Mouse (Mus musculus) kidney, adult 2 months (tissue): ENCODE data around the gene Relb.

ENCODE experiments used
- CTCF ChIP-seq: fragments of 200-500 bp; conservative IDR thresholded peaks from 2 replicates; pipeline ENCODE4 v1.5.1; 2011; ENCODE audit warnings: low read depth, mild to moderate bottlenecking, control low read depth, low read length, moderate library complexity, mixed read lengths; ENCODE audit not compliant: insufficient read depth, insufficient read length
- POLR2A ChIP-seq: fragments of 200-500 bp; IDR thresholded peaks from one replicate; pipeline ENCODE4 v1.6.1; 2011; ENCODE audit warnings: low read depth, low read length, control low read depth

GRCm38 (mm10) chr7:19557086-19557485, 72.2 kb downstream of the Relb start:
- TF ChIP-seq CTCF (no peak), POLR2A (no peak)
